Mouse (Mus musculus) embryonic fibroblast, embryonic 13.5 days (primary cell): ENCODE measurements at regions not wholly inside any gene's neighbourhood (a gene's known extent, or its start where the extent isn't known, plus 50 kb on each side); places are given as distances from the start of the nearest gene placed in this dataset.
"Not testable (repeated sequence)": the region's sequence is repeated elsewhere in the genome, so short reads cannot be mapped to it uniquely, and the experiment has no call there.

ENCODE experiments used
- CTCF ChIP-seq: IDR thresholded peaks from 2 replicates; pipeline ENCODE4 v1.5.1; 2011; ENCODE audit warnings: mild to moderate bottlenecking, control low read depth, low read length, moderate library complexity, borderline replicate concordance; ENCODE audit not compliant: insufficient read depth
- POLR2A ChIP-seq: IDR thresholded peaks from 2 replicates; pipeline ENCODE4 v1.6.1; 2011; ENCODE audit warnings: low read depth, mild to moderate bottlenecking, control low read depth, low read length, moderate library complexity

DNA sequence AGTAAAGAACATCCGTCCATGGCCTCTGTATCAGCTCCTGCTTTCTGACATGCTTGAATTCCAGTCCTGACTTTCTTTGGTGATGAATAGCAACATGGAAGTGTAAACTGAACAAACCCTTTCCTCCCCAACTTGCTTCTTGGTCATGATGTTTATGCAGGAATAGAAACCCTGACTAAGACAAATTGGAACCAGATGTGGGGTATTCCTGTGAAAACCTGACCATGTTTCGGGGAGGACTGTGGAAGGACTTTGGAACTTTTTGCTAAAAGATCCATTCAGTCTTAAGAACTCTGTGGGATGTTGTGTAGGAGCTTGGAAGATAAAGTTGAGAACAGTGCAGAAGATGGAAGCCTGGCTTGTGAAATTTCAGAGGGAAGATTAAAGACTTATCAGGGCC, 410.0 kb downstream of the Kif2b start:
- TF ChIP-seq POLR2A, CTCF: not testable (repeated sequence)
